Mouse (Mus musculus) MEL (cell line): ENCODE measurements at regions not wholly inside any gene's neighbourhood (a gene's known extent, or its start where the extent isn't known, plus 50 kb on each side); places are given as distances from the start of the nearest gene placed in this dataset.

ENCODE experiments used
- DNase-seq: peaks from one replicate; pipeline ENCODE4 v3.0.0; 2011; ENCODE audit warnings: low read depth, low spot score
- H3K27ac ChIP-seq: 2 replicates; pipeline ENCODE4 v1.5.1; 2012; ENCODE audit warnings: low read depth, mild to moderate bottlenecking, control low read depth, low read length, moderate library complexity; ENCODE audit not compliant: control insufficient read depth
- H3K27me3 ChIP-seq, 2 experiments: fragments of 150-350 bp in 1 of 2; sonication (generic) in 1 of 2; 2 replicates each; pipeline ENCODE4 v1.6.1; 2012; ENCODE audit warnings: low read length in 2 of 2, mild to moderate bottlenecking in 2 of 2, improper control_type of control experiment in 1 of 2, moderate library complexity in 1 of 2; ENCODE audit not compliant: insufficient read depth in 2 of 2, control insufficient read depth in 1 of 2
- H3K36me3 ChIP-seq, 2 experiments: 2 replicates each; pipeline ENCODE4 v1.6.1; 2012 to 2014; ENCODE audit warnings: low read length in 2 of 2, improper control_type of control experiment in 1 of 2, inconsistent platforms in 1 of 2, mild to moderate bottlenecking in 1 of 2; ENCODE audit not compliant: insufficient read depth in 2 of 2, control insufficient read depth in 1 of 2
- H3K4me1 ChIP-seq, 2 experiments: fragments of 150-350 bp in 1 of 2; sonication (generic) in 1 of 2; 2 replicates each; pipeline ENCODE4 v1.6.1; 2012; ENCODE audit warnings: low read length in 2 of 2, improper control_type of control experiment in 1 of 2, mild to moderate bottlenecking in 1 of 2; ENCODE audit not compliant: insufficient read depth in 2 of 2, control insufficient read depth in 1 of 2
- H3K4me3 ChIP-seq, 2 experiments: fragments of 150-350 bp in 1 of 2; sonication (generic) in 1 of 2; 2 replicates each; pipeline ENCODE4 v1.5.1; 2012; ENCODE audit warnings: low read depth in 2 of 2, low read length in 2 of 2, mild to moderate bottlenecking in 2 of 2, moderate library complexity in 2 of 2, control low read depth in 1 of 2, improper control_type of control experiment in 1 of 2; ENCODE audit not compliant: control insufficient read depth in 1 of 2, insufficient read depth in 1 of 2
- H3K79me2 ChIP-seq: 2 replicates; pipeline ENCODE4 v1.6.1; 2012; ENCODE audit warnings: mild to moderate bottlenecking, low read length, moderate library complexity; ENCODE audit not compliant: control insufficient read depth, poor library complexity, insufficient read depth
- H3K9ac ChIP-seq: 2 replicates; pipeline ENCODE4 v1.6.1; 2012; ENCODE audit warnings: low read depth, mild to moderate bottlenecking, control low read depth, low read length, moderate library complexity; ENCODE audit not compliant: control insufficient read depth, poor library complexity, severe bottlenecking
- H3K9me3 ChIP-seq: fragments of 150-350 bp; sonication (generic); replicated peaks from 2 replicates; pipeline ENCODE4 v1.6.1; 2012; ENCODE audit warnings: mild to moderate bottlenecking, low read length, improper control_type of control experiment, moderate library complexity; ENCODE audit not compliant: insufficient read depth
- CHD1 ChIP-seq: IDR thresholded peaks from 2 replicates; pipeline ENCODE4 v1.6.1; 2012; ENCODE audit warnings: low read depth, mild to moderate bottlenecking, inconsistent platforms, low read length, improper control_type of control experiment
- CTCF ChIP-seq, 3 experiments: IDR thresholded peaks in 2 of 3; conservative IDR thresholded peaks in 1 of 3; 2 replicates each; pipeline ENCODE4 v1.5.1; 2011 to 2012; ENCODE audit warnings: low read length in 3 of 3, low read depth in 2 of 3, mild to moderate bottlenecking in 2 of 3, improper control_type of control experiment in 1 of 3, inconsistent platforms in 1 of 3, mixed read lengths in 1 of 3, moderate library complexity in 1 of 3; ENCODE audit not compliant: control insufficient read depth in 1 of 3, insufficient read depth in 1 of 3, poor library complexity in 1 of 3, severe bottlenecking in 1 of 3
- E2F4 ChIP-seq: IDR thresholded peaks from 2 replicates; pipeline ENCODE4 v1.6.1; 2011; ENCODE audit warnings: low read depth, low read length, improper control_type of control experiment, borderline replicate concordance
- ELF1 ChIP-seq: IDR thresholded peaks from 2 replicates; pipeline ENCODE4 v1.6.1; 2014; ENCODE audit warnings: low read depth, mild to moderate bottlenecking, inconsistent platforms, low read length, improper control_type of control experiment, moderate library complexity
- GABPA ChIP-seq: IDR thresholded peaks from 2 replicates; pipeline ENCODE4 v1.6.1; 2012; ENCODE audit warnings: low read depth, mild to moderate bottlenecking, inconsistent platforms, low read length, improper control_type of control experiment, moderate library complexity
- HCFC1 ChIP-seq: IDR thresholded peaks from 2 replicates; pipeline ENCODE4 v1.6.1; 2012; ENCODE audit warnings: low read depth, mild to moderate bottlenecking, inconsistent platforms, low read length, improper control_type of control experiment, moderate library complexity
- MEF2A ChIP-seq: IDR thresholded peaks from 2 replicates; pipeline ENCODE4 v1.6.1; 2014; ENCODE audit warnings: low read depth, mild to moderate bottlenecking, inconsistent platforms, low read length, improper control_type of control experiment; ENCODE audit not compliant: poor library complexity, insufficient replicate concordance, severe bottlenecking; ENCODE audit errors: extremely low read depth
- MXI1 ChIP-seq: IDR thresholded peaks from 2 replicates; pipeline ENCODE4 v1.6.1; 2011; ENCODE audit warnings: mild to moderate bottlenecking, low read depth, low read length, improper control_type of control experiment
- NELFE ChIP-seq: IDR thresholded peaks from 2 replicates; pipeline ENCODE4 v1.6.1; 2011; ENCODE audit warnings: low read depth, low read length, improper control_type of control experiment
- NRF1 ChIP-seq: IDR thresholded peaks from 2 replicates; pipeline ENCODE4 v1.6.1; 2014; ENCODE audit warnings: low read depth, mild to moderate bottlenecking, inconsistent platforms, low read length, improper control_type of control experiment, moderate library complexity; ENCODE audit not compliant: poor library complexity, insufficient read depth, severe bottlenecking
- RAD21 ChIP-seq: IDR thresholded peaks from 2 replicates; pipeline ENCODE4 v1.6.1; 2011; ENCODE audit warnings: mild to moderate bottlenecking, low read depth, low read length, improper control_type of control experiment
- RCOR1 ChIP-seq: IDR thresholded peaks from 2 replicates; pipeline ENCODE4 v1.6.1; 2012; ENCODE audit warnings: low read depth, mild to moderate bottlenecking, inconsistent platforms, low read length, improper control_type of control experiment
- SIN3A ChIP-seq: IDR thresholded peaks from 2 replicates; pipeline ENCODE4 v1.6.1; 2012; ENCODE audit warnings: low read length, improper control_type of control experiment, inconsistent platforms
- SMC3 ChIP-seq: IDR thresholded peaks from 2 replicates; pipeline ENCODE4 v1.6.1; 2011; ENCODE audit warnings: low read depth, low read length, improper control_type of control experiment
- TBP ChIP-seq: IDR thresholded peaks from 2 replicates; pipeline ENCODE4 v1.8.0; 2011; ENCODE audit warnings: low read depth, low read length, improper control_type of control experiment
- UBTF ChIP-seq: IDR thresholded peaks from 2 replicates; pipeline ENCODE4 v1.6.1; 2012; ENCODE audit warnings: low read depth, mild to moderate bottlenecking, inconsistent platforms, low read length, improper control_type of control experiment, moderate library complexity, borderline replicate concordance; ENCODE audit not compliant: insufficient read depth
- USF2 ChIP-seq, 2 experiments: IDR thresholded peaks; 2 replicates each; pipeline ENCODE4 v1.6.1; 2011 to 2012; ENCODE audit warnings: improper control_type of control experiment in 2 of 2, low read length in 2 of 2, borderline replicate concordance in 1 of 2, inconsistent platforms in 1 of 2, low read depth in 1 of 2, mild to moderate bottlenecking in 1 of 2; ENCODE audit not compliant: insufficient read depth in 1 of 2
- ZC3H11A ChIP-seq: IDR thresholded peaks from 2 replicates; pipeline ENCODE4 v1.6.1; 2012; ENCODE audit warnings: low read depth, mild to moderate bottlenecking, inconsistent platforms, low read length, improper control_type of control experiment

- TF ChIP-seq RCOR1 (no peak), UBTF (no peak), ELF1 (no peak), SIN3A (no peak), TBP (no peak), GABPA (no peak), MEF2A (no peak), E2F4 (no peak), ZC3H11A (no peak), NELFE (no peak), NRF1 (no peak), MXI1 (no peak), USF2 (IDR thresholded peaks at IDR 0.05; ENCODE audit: borderline replicate concordance in 1 of 2, insufficient read depth in 1 of 2, low read depth in 1 of 2, low read length in 2 of 2) (no peak), CHD1 (no peak)
- Histone ChIP-seq H3K9me3 (no peaks in the 10 kb centered on the region), H3K27me3 (no peaks in the 10 kb centered on the region), H3K36me3 (no peaks in the 10 kb centered on the region), H3K4me3 (no peak overlapping the region), H3K79me2 (no peaks in the 10 kb centered on the region), H3K4me1 (no peaks in the 10 kb centered on the region), H3K9ac (no peak overlapping the region), H3K27ac (no peak overlapping the region)
- DNase-seq = no peak
These were observed 381.9 kb upstream of the Kcnd2 start for GRCm38 (mm10) chr6:20833401-20833800.

GRCm38 (mm10) chr6:20840149-20840548, 375.2 kb upstream of the Kcnd2 start:
- H3K4me1 ChIP-seq = no peaks in the 10 kb centered on the region
- TF ChIP-seq CTCF (IDR thresholded peaks at IDR 0.05 in 2 of 3, conservative IDR thresholded peaks at IDR 0.05 in 1 of 3; ENCODE audit: control insufficient read depth in 1 of 3, insufficient read depth in 1 of 3, low read depth in 2 of 3, low read length in 3 of 3, poor library complexity in 1 of 3, severe bottlenecking in 1 of 3) = peak in 1 of 3 experiments; percentile 41; a peak in 2 of 6 replicates
- peak; percentile 14 for TF ChIP-seq RAD21
- TF ChIP-seq SMC3 = peak; percentile 48
- no peak for TF ChIP-seq E2F4
- TF ChIP-seq HCFC1 = no peak
- no peaks in the 10 kb centered on the region for H3K27me3 ChIP-seq
- no peaks in the 10 kb centered on the region for H3K79me2 ChIP-seq
- no peak overlapping the region for H3K9ac ChIP-seq
- H3K9me3 ChIP-seq = no peaks in the 10 kb centered on the region
- peak; percentile 6 for DNase-seq
- no peak overlapping the region for H3K4me3 ChIP-seq
- H3K36me3 ChIP-seq = no peaks in the 10 kb centered on the region
- H3K27ac ChIP-seq = no peak overlapping the region
